Mouse (Mus musculus) intestine, postnatal 0 days (tissue): Measurements from ENCODE around the gene Dynlt1a. TPM values are rescaled to one million over a fixed set of nuclear protein-coding genes. Genes with fewer than 3 reads are reported as not detected.
A peak's percentile ranks its signal among the peaks of the same experiment; 100 is the strongest.
"Not testable (repeated sequence)": the region's sequence is repeated elsewhere in the genome, so short reads cannot be mapped to it uniquely, and the experiment has no call there.

ENCODE experiments used
- ATAC-seq: fragments of 200-750 bp; cut with Nextera tagmentation; 2 replicates; pipeline ENCODE4 v1.8.0; 2017; ENCODE audit warnings: mild to moderate bottlenecking, moderate TSS enrichment, moderate library complexity
- H3K27ac ChIP-seq: fragments of 300-500 bp; sonication (generic); 2 replicates; pipeline ENCODE4 v1.5.1; 2014; ENCODE audit warnings: mild to moderate bottlenecking, low read depth, low read length, moderate library complexity
- H3K27me3 ChIP-seq: fragments of 300-500 bp; sonication (generic); replicated peaks from 2 replicates; pipeline ENCODE4 v1.6.1; 2014; ENCODE audit warnings: low read length, mixed read lengths; ENCODE audit not compliant: control insufficient read depth, insufficient read depth
- H3K36me3 ChIP-seq: fragments of 300-500 bp; sonication (generic); 2 replicates; pipeline ENCODE4 v1.6.1; 2014; ENCODE audit warnings: mild to moderate bottlenecking, moderate library complexity; ENCODE audit not compliant: control insufficient read depth, insufficient read depth
- H3K4me1 ChIP-seq: fragments of 300-500 bp; sonication (generic); replicated peaks from 2 replicates; pipeline ENCODE4 v1.6.1; 2014; ENCODE audit warnings: antibody characterized with exemption, low read length, mixed read lengths; ENCODE audit not compliant: control insufficient read depth, insufficient read depth
- H3K4me2 ChIP-seq: fragments of 300-500 bp; sonication (generic); replicated peaks from 2 replicates; pipeline ENCODE4 v1.6.1; 2014; ENCODE audit warnings: low read depth, mild to moderate bottlenecking, moderate library complexity
- H3K4me3 ChIP-seq: fragments of 300-500 bp; sonication (generic); 2 replicates; pipeline ENCODE4 v1.5.1; 2014; ENCODE audit warnings: low read depth, low read length
- H3K9ac ChIP-seq: fragments of 300-500 bp; sonication (generic); 2 replicates; pipeline ENCODE4 v1.6.1; 2014; ENCODE audit warnings: mild to moderate bottlenecking, low read depth, low read length
- H3K9me3 ChIP-seq: fragments of 300-500 bp; sonication (generic); 2 replicates; pipeline ENCODE4 v1.6.1; 2016; ENCODE audit warnings: mixed run types; ENCODE audit not compliant: control insufficient read depth
- WGBS: fragments of 180-500 bp; shearing (Covaris S2); extraction: QIAGEN DNeasy Blood & Tissue Kit; methylation state at CpG from one replicate; pipeline ENCODE4 v1.1.7; 2014; 5-methylcytosine and 5-hydroxymethylcytosine counted together
- polyA plus RNA-seq: library from polyadenylated mRNA; unstranded; fragments of >200 nt; fragmentation: Nextera tagmentation; extraction: Ambion mirVana; gene quantifications from 2 replicates; pipeline ENCODE4 v1.2.1, GENCODE M21; 2015

Dynlt1a gene
- polyA plus RNA-seq, 1 experiment from 2014 or later: 10.7 TPM

DNA sequence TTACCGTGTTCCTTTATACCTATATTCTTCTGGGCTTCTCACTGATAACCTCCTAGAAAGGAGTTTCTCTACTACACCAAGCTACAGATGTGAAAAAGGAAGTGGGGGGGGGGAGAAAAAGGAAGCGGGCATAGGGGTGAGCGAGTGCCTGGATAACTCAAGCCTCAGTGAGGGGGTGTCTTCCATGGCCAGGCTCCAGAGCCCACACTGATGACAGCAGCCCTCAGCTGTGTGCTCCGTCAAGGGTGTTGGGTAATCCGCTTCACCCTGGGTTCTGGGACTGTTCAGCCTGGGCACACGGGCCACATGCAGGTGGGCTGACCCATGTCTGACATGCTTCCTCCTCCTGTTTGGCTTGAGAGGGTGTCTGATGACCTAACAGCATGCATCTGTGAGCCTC is 45.3 kb downstream of the Dynlt1a start:
- not testable (repeated sequence) for ATAC-seq, H3K27ac ChIP-seq, H3K4me3 ChIP-seq, H3K27me3 ChIP-seq, H3K36me3 ChIP-seq, H3K9ac ChIP-seq, H3K4me2 ChIP-seq, H3K9me3 ChIP-seq, H3K4me1 ChIP-seq
- WGBS: 89% methylated on average over 6 of the region's 6 CpGs

DNA sequence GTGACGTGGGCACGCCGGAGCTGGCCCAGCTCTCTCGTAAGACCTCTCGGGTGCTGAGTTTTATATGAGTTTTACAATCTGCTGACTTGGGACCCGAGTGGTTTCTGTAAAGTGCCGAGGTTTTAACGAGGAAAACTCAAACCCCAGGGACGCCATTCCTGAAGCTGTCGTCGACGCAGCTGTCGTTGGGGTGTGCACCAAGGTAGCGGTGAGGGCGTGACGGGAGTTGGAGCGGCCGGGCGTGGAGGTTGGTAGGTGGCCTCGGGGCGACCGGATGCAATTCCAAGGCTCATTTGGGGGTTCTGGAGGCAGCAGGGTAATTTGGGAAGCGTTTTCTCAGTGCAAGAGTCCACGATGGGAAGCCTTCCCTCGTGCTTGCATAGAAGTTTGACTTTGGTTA is 46.5 kb downstream of the Dynlt1a start:
- not testable (repeated sequence) for H3K36me3 ChIP-seq, H3K4me1 ChIP-seq, H3K9me3 ChIP-seq, H3K27me3 ChIP-seq
- Histone ChIP-seq H3K27ac (peak overlapping the region; percentile 50; the same call in 1 of the 2 replicates), H3K4me3 (peak overlapping the region; percentile 54), H3K9ac (peak overlapping the region; percentile 59), H3K4me2 (peak overlapping the region; percentile 66)
- ATAC-seq: peak; percentile 57
- under 1% methylated on average over 22 of the region's 25 CpGs for WGBS

DNA sequence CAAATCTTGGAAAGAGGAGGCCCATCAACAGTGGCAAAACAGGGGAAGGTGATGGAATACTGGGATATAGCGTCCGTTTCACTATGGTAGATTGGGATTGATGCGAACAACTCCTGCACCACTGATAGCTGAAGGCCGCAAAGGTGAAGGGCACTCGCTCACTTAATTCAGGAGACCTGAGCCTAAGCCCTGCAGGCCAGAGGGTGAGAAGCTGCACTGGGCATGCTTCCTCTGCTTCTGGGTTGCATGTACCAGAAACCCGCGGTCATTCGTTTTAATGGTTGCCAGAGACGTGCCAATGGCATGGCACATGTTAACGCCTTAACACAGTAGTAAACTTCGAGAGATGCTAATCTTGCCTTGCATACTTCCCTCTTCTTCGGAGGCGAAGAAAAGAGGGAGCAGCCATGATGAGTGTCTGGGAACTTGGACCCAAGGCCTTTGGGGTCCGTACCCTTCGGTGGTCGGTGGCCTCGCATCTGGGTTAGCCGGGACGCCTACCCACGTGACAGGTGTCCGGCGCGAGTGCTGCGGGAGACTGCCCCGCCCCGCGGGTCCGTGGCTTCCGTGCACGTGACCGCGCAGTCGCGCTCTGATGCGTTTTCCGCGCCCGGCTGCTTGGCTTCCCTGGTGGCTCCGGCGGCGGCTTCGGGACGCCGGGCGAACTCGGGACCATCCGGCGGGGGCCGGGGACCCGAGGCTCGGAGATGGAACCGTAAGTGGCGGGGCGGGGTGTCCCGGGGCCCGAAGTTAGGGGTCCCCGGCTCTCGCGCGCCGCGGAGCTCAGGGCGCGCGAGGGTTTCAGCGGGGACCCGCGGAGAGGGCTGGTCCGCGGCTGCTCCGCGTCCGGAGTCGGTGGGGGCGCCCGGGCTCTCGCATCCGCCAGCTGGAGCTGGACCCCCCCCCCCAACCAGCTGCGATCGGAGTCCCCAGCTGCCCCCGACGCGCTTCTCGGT is 47.1 kb downstream of the Dynlt1a start:
- peak overlapping the region; percentile 59 for H3K9ac ChIP-seq

DNA sequence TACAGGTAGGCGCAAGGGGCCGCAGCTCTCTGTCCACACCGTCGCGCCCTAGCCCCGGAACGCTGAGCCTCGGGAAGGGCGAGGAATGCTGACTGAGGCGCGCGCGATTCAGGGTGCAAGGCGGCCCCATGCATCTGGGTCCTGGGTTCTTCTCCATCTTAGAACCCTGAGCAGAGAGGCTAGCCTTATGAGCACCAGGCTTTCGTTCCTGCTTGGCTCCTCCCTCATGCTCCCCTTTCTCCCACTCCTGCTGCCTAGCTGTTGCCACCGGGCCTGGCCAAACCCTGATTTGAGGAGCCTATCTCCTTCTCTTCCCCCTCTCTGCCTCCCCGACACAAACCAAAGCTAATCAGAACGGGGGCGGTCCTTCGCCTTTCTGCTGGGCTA is 60.2 kb downstream of the Dynlt1a start:
- ATAC-seq, H3K4me2 ChIP-seq: not testable (repeated sequence)
- 3% methylated on average over 5 of the region's 20 CpGs for WGBS

More for the DNA sequence above, 47.1 kb downstream of the Dynlt1a start:
- not testable (repeated sequence) for H3K36me3 ChIP-seq, H3K27me3 ChIP-seq, H3K9me3 ChIP-seq, H3K4me1 ChIP-seq
- ATAC-seq: peak; percentile 81
- H3K4me3 ChIP-seq: peak overlapping the region; percentile 54
- peak overlapping the region; percentile 66 for H3K4me2 ChIP-seq
- WGBS: under 1% methylated on average over 59 of the region's 84 CpGs
- H3K27ac ChIP-seq: peak overlapping the region; percentile 50; the same call in 1 of the 2 replicates

DNA sequence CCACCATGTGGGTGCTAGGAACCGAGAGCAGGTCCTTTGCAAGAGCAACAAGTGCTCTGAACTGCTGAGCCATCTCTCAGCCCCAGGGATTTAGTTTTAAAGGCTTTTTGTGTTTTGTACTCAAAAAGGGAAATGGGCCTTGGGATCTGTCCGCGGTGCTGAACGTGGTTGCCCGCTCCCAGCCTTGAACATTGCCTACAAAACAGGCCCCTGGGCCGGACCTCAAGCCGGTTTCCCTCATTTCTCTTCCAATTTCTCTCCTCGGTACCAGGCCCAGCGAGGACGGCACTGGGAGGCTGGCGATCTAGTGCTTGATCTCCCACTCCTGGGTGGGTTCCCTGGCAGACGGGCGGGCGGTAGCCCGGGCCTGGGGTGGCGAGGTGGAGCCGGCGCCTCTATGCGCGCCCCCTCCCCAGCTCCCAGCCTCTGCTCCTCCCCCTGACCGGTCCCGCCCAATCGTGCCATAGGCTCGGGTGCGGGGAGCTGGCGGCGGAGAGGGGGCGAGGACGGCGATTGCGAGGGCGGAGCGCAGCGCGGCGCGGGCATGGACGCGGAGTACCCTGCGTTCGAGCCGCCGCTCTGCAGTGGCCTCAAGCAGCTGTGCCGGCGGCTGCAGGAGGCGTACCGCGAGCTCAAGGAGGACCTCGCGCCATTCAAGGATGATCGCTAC is 60.8 kb downstream of the Dynlt1a start, which contains the start of gene Tmem181a:
TSS of gene Tmem181a (plus strand) at position 461 of the 670 bp plus-strand sequence.
- H3K4me2 ChIP-seq, H3K9ac ChIP-seq: not testable (repeated sequence)
- 0% methylated on average over 6 of the region's 51 CpGs for WGBS

More for the DNA sequence above, 60.2 kb downstream of the Dynlt1a start:
- H3K9ac ChIP-seq, H3K4me1 ChIP-seq, H3K4me3 ChIP-seq, H3K27me3 ChIP-seq, H3K36me3 ChIP-seq, H3K9me3 ChIP-seq, H3K27ac ChIP-seq: not testable (repeated sequence)

More for the DNA sequence above, 60.8 kb downstream of the Dynlt1a start, which contains the start of gene Tmem181a:
- H3K27ac ChIP-seq, H3K9me3 ChIP-seq, ATAC-seq, H3K4me1 ChIP-seq, H3K27me3 ChIP-seq, H3K36me3 ChIP-seq, H3K4me3 ChIP-seq: not testable (repeated sequence)

Other genes starting within 250 kb of the Dynlt1a start
- 2.5 and 2.7 TPM in 2 replicates for gene Serac1, start 237.8 kb downstream of the Dynlt1a start, polyA plus RNA-seq
- 145 and 157 TPM in 2 replicates for gene Gtf2h5, start 237.7 kb downstream of the Dynlt1a start, polyA plus RNA-seq
- 35.1 and 37.0 TPM in 2 replicates for gene Tulp4, start 211.1 kb downstream of the Dynlt1a start, polyA plus RNA-seq
- gene Tmem181a, start 60.6 kb downstream of the Dynlt1a start, polyA plus RNA-seq: 26.4 and 26.8 TPM in 2 replicates
- gene Dynlt1b, start 112.6 kb upstream of the Dynlt1a start, polyA plus RNA-seq: 725 and 769 TPM in 2 replicates